Mouse (Mus musculus) liver, adult 2 months (tissue): ENCODE data around the gene Ano6.

Source experiments
- CTCF ChIP-seq: fragments of 200-500 bp; IDR thresholded peaks from 2 replicates; pipeline ENCODE4 v1.5.1; 2011; ENCODE audit warnings: low read depth, low read length, control low read depth
- POLR2A ChIP-seq: fragments of 200-500 bp; IDR thresholded peaks from 2 replicates; pipeline ENCODE4 v1.6.1; 2011; ENCODE audit warnings: low read length, control low read depth; ENCODE audit not compliant: insufficient read depth; ENCODE audit errors: extremely low read depth

- TF ChIP-seq POLR2A (no peak), CTCF (no peak)
Measured at GRCm38 (mm10) chr15:95753031-95753430, 37.6 kb upstream of the Ano6 start.
